Mouse (Mus musculus) limb, embryonic 13.5 days (tissue): ENCODE results near the gene Mfap3l. TPM values are rescaled to one million over a fixed set of nuclear protein-coding genes. Genes with fewer than 3 reads are reported as not detected.

ENCODE experiments used
- polyA plus RNA-seq: library from polyadenylated mRNA; unstranded; fragments of >200 nt; fragmentation: Nextera tagmentation; extraction: Ambion mirVana; gene quantifications from 2 replicates; pipeline ENCODE4 v1.2.1, GENCODE M21; 2015

Mfap3l gene
- polyA plus RNA-seq, 1 experiment from 2014 or later: 3.3 TPM

Other genes with a start within 250 kb of the Mfap3l start
- gene Gm10283, start 129.6 kb upstream of the Mfap3l start, polyA plus RNA-seq: not detected in 2 replicates
- 1.0 TPM in 2 replicates for gene Aadat, start 126.9 kb upstream of the Mfap3l start, polyA plus RNA-seq